Comparison of ENCODE assay signal across 9 mouse cellular contexts in genomic region chr5:107513583-107513982, GRCm38 (mm10). TPM values are rescaled to one million over a fixed set of nuclear protein-coding genes. Genes with fewer than 3 reads are reported as not detected.
DNase-seq lines count a peak whose midpoint lies in the region; ATAC-seq and TF ChIP-seq lines count a peak whose summit lies in the region.
"Had no signal": no experiment of that assay in that cellular context is flagged by ENCODE, and none has a peak within 500 bp of the region (broad histone marks: within the 10 kb centered on the region; RNA-seq: fewer than 3 reads in every experiment).

No protein-coding gene starts in this region.

- H3K27ac ChIP-seq in heart, adult 2 months: no peak overlapping the region
- no peak overlapping the region for H3K27ac ChIP-seq in heart, embryonic 10.5 days
- no peak overlapping the region for H3K27ac ChIP-seq in liver, embryonic 13.5 days
- H3K27ac ChIP-seq: limb, embryonic 13.5 days had no signal

- no peaks in the 10 kb centered on the region for H3K9me3 ChIP-seq in heart, embryonic 10.5 days
- no peaks in the 10 kb centered on the region for H3K9me3 ChIP-seq in liver, embryonic 13.5 days (replicated peaks)
- H3K9me3 ChIP-seq: limb, embryonic 13.5 days had no signal

- TF ChIP-seq POLR2A in heart, adult 2 months (IDR thresholded peaks at IDR 0.05; ENCODE audit: insufficient read depth, low read depth, low read length): no peak

- TF ChIP-seq EP300 in heart, adult 2 months (IDR thresholded peaks at IDR 0.05; ENCODE audit: insufficient read depth, low read depth, low read length): no peak

- no peaks in the 10 kb centered on the region for H3K79me2 ChIP-seq in heart, adult 2 months (replicated peaks; ENCODE audit: control insufficient read depth, insufficient read depth, low read length)

- H3K9ac ChIP-seq in heart, adult 2 months (ENCODE audit: low read depth, low read length): no peak overlapping the region
- H3K9ac ChIP-seq in liver, embryonic 13.5 days: no peak overlapping the region
- H3K9ac ChIP-seq: limb, embryonic 13.5 days had no signal

- TF ChIP-seq CTCF in heart, adult 2 months (IDR thresholded peaks at IDR 0.05): peak; percentile 67

- H3K4me2 ChIP-seq in liver, embryonic 13.5 days: no peak overlapping the region
- H3K4me2 ChIP-seq: limb, embryonic 13.5 days had no signal

- 51% methylated on average over 7 of the region's 7 CpGs for WGBS in heart, adult 2 months
- 41% methylated on average over 7 of the region's 7 CpGs for WGBS in heart, embryonic 10.5 days
- 26% methylated on average over 7 of the region's 7 CpGs for WGBS in liver, embryonic 13.5 days (ENCODE audit: insufficient replicate concordance)

- no peaks in the 10 kb centered on the region for H3K36me3 ChIP-seq in heart, adult 2 months (ENCODE audit: control insufficient read depth, insufficient read depth, low read length)
- H3K36me3 ChIP-seq in heart, embryonic 10.5 days: 0 out of 2 replicates have a peak, but pooled peaks cover 2% of the 10 kb centered on the region
- peaks cover 2% of the 10 kb centered on the region; the same call in 1 of the 2 replicates for H3K36me3 ChIP-seq in liver, embryonic 13.5 days

- H3K4me3 ChIP-seq in heart, adult 2 months: no peak overlapping the region
- H3K4me3 ChIP-seq in heart, embryonic 10.5 days: no peak overlapping the region
- no peak overlapping the region for H3K4me3 ChIP-seq in liver, embryonic 13.5 days (replicated peaks)
- H3K4me3 ChIP-seq: limb, embryonic 13.5 days had no signal

- DNase-seq in heart, adult 2 months: peak; percentile 21 to 33
- no peak for DNase-seq in heart, embryonic 10.5 days (ENCODE audit: low spot score)
- peak; percentile 79 for DNase-seq in 3T3-L1 (ENCODE audit: low read depth, low spot score)
- peak; percentile 42 to 58 for DNase-seq in adrenal gland, adult 18-20 months (ENCODE audit: low spot score in 2 of 2)
- DNase-seq in embryo, embryonic 10 days (ENCODE audit: low spot score): peak; percentile 75
- DNase-seq in gonadal fat pad, adult 2 months (ENCODE audit: low read depth): peak; percentile 16
- peak; percentile 49 for DNase-seq in liver, embryonic 13.5 days
- DNase-seq in spleen, adult 12 weeks (ENCODE audit: low spot score): peak; percentile 61

- H3K27me3 ChIP-seq in heart, adult 2 months (ENCODE audit: control insufficient read depth, insufficient read depth, low read length): no peaks in the 10 kb centered on the region
- no peaks in the 10 kb centered on the region for H3K27me3 ChIP-seq in heart, embryonic 10.5 days (ENCODE audit: insufficient read depth, poor library complexity, severe bottlenecking)
- no peaks in the 10 kb centered on the region for H3K27me3 ChIP-seq in liver, embryonic 13.5 days
- H3K27me3 ChIP-seq: limb, embryonic 13.5 days had no signal

- peak; percentile 65 for ATAC-seq in liver, embryonic 13.5 days (ENCODE audit: low read depth)

- intact Hi-C loops in heart, adult 2 months (cut with DNase I): loop anchor here (10.0 kb wide), 1 partner anchor 659 kb away; no protein-coding TSS in a partner anchor

- H3K4me1 ChIP-seq in heart, adult 2 months (ENCODE audit: control insufficient read depth, insufficient read depth, low read length): no peaks in the 10 kb centered on the region
- H3K4me1 ChIP-seq in heart, embryonic 10.5 days: no peaks in the 10 kb centered on the region
- peaks cover 10% of the 10 kb centered on the region for H3K4me1 ChIP-seq in liver, embryonic 13.5 days (replicated peaks)
- H3K4me1 ChIP-seq: limb, embryonic 13.5 days had no signal

RNA-seq across cellular contexts. Expression of gene Gm42669, which starts 6.2 kb away (rescaled TPM):
- total RNA-seq in heart, adult 2 months (2021): not detected
- 0.03 and 0.08 TPM in 2 replicates for polyA plus RNA-seq in heart, adult 2 months (2012; rRNA removed)
- 0.24 and 0.25 TPM in 2 replicates for polyA plus RNA-seq in heart, embryonic 10.5 days (2016; fragmentation: Nextera tagmentation; extraction: Ambion mirVana)
- total RNA-seq in adrenal gland, adult 18-20 months (2021): not detected
- 0.04 TPM in 1 of 2 replicates, not detected in the other for polyA plus RNA-seq in gonadal fat pad, adult 2 months (2012; rRNA removed)
- polyA plus RNA-seq in liver, embryonic 13.5 days (2015; fragmentation: Nextera tagmentation; extraction: Ambion mirVana): 0.05 and 0.08 TPM in 2 replicates

RNA-seq across cellular contexts. Expression of gene 1700028K03Rik, which starts 20.9 kb away (rescaled TPM):
- total RNA-seq in heart, adult 2 months (2021): not detected
- 0.23 TPM in 1 of 2 replicates, not detected in the other for polyA plus RNA-seq in heart, adult 2 months (2012; rRNA removed)
- 0.04 and 0.06 TPM in 2 replicates for polyA plus RNA-seq in heart, embryonic 10.5 days (2016; fragmentation: Nextera tagmentation; extraction: Ambion mirVana)
- total RNA-seq in adrenal gland, adult 18-20 months (2021): not detected
- polyA plus RNA-seq in gonadal fat pad, adult 2 months (2012; rRNA removed): 0.09 TPM in 1 of 2 replicates, not detected in the other
- polyA plus RNA-seq in liver, embryonic 13.5 days (2015; fragmentation: Nextera tagmentation; extraction: Ambion mirVana): 0.01 and 0.07 TPM in 2 replicates
